Mouse (Mus musculus): ENCODE data around the gene Cdx2. TPM values are rescaled to one million over a fixed set of nuclear protein-coding genes. Genes with fewer than 3 reads are reported as not detected.

Gene Cdx2
- polyA plus RNA-seq, 1 experiment from 2014 or later: 0.47 TPM

DNA sequence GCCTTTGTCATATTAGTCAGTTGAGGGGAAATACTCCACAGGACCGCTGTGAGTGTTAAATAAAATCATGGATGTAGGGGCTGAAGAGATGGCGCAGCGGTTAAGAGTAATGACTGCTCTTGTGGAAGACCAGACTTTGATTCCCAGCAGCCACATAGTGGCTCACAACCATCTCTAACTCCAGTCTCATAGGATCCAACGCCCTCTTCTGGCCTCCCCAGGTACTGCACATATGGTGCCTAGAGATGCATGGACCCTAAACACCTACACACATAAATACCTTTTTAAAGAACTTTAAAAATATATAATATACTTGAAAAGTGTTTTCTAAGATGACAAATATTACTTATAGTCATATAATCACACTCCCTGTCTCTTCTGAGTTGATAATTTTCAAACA, 22.7 kb downstream of the Cdx2 start:
- ATAC-seq (replicated peaks; ENCODE audit: extremely low read depth, insufficient read depth, low FRiP score): no peak
- no peaks in the 10 kb centered on the region for H3K4me1 ChIP-seq (ENCODE audit: control insufficient read depth, insufficient read depth, low read length)
- no peak overlapping the region for H3K4me3 ChIP-seq (ENCODE audit: low read length)
- no peak overlapping the region for H3K27ac ChIP-seq (ENCODE audit: low read length)
- no peak overlapping the region for H3K4me2 ChIP-seq (ENCODE audit: low read depth, low read length)
- H3K9me3 ChIP-seq (replicated peaks; ENCODE audit: control insufficient read depth, low read length): 0 out of 2 replicates have a peak, but pooled peaks cover 3% of the 10 kb centered on the region
- H3K9ac ChIP-seq (ENCODE audit: low read length): no peak overlapping the region
- H3K27me3 ChIP-seq (ENCODE audit: control insufficient read depth, insufficient read depth, low read length): peaks cover 22% of the 10 kb centered on the region
- no peaks in the 10 kb centered on the region for H3K36me3 ChIP-seq (ENCODE audit: control insufficient read depth, insufficient read depth)
- 76% methylated on average over 4 of the region's 4 CpGs for WGBS

GRCm38 (mm10) chr5:147277547-147277925, 29.5 kb downstream of the Cdx2 start:
- Histone ChIP-seq H3K9ac (ENCODE audit: low read length) (no peak overlapping the region), H3K27me3 (ENCODE audit: control insufficient read depth, insufficient read depth, low read length) (peaks cover 77% of the 10 kb centered on the region), H3K4me3 (ENCODE audit: low read length) (no peak overlapping the region), H3K9me3 (replicated peaks; ENCODE audit: control insufficient read depth, low read length) (no peaks in the 10 kb centered on the region), H3K27ac (ENCODE audit: low read length) (no peak overlapping the region), H3K36me3 (ENCODE audit: control insufficient read depth, insufficient read depth) (no peaks in the 10 kb centered on the region), H3K4me2 (ENCODE audit: low read depth, low read length) (no peak overlapping the region), H3K4me1 (ENCODE audit: control insufficient read depth, insufficient read depth, low read length) (no peaks in the 10 kb centered on the region)
- WGBS: 2% methylated on average over 13 of the region's 13 CpGs
- no peak for ATAC-seq (replicated peaks; ENCODE audit: extremely low read depth, insufficient read depth, low FRiP score)

- Histone ChIP-seq H3K36me3 (ENCODE audit: control insufficient read depth, insufficient read depth) (no peaks in the 10 kb centered on the region), H3K9me3 (replicated peaks; ENCODE audit: control insufficient read depth, low read length) (no peaks in the 10 kb centered on the region), H3K4me2 (ENCODE audit: low read depth, low read length) (no peak overlapping the region), H3K4me3 (ENCODE audit: low read length) (no peak overlapping the region), H3K4me1 (ENCODE audit: control insufficient read depth, insufficient read depth, low read length) (no peaks in the 10 kb centered on the region), H3K27me3 (ENCODE audit: control insufficient read depth, insufficient read depth, low read length) (peaks cover 83% of the 10 kb centered on the region), H3K27ac (ENCODE audit: low read length) (no peak overlapping the region), H3K9ac (ENCODE audit: low read length) (no peak overlapping the region)
- 2% methylated on average over 18 of the region's 18 CpGs for WGBS
- no peak for ATAC-seq (replicated peaks; ENCODE audit: extremely low read depth, insufficient read depth, low FRiP score)
Measured at GRCm38 (mm10) chr5:147276701-147277546, 30.1 kb downstream of the Cdx2 start.

DNA sequence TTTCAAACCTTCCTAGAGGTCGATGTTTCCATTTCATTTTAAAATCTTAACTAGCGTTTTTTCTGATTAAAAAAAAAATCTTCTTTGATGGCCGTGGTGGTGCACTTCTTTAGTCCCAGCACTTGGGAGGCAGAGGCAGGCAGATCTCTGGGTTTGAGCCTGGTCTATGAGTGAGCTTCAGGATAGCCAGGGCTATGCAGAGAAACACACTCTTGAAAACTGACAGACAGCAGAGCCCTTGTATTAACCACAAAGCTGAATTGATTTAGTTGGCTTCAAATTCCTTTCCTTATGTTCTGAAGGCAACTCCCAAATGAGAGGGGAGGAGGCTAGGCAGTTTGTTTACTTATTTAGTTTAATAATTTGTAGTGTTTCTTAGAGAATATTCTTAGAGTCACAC, 31.3 kb downstream of the Cdx2 start:
- Histone ChIP-seq H3K36me3 (ENCODE audit: control insufficient read depth, insufficient read depth) (no peaks in the 10 kb centered on the region), H3K27ac (ENCODE audit: low read length) (no peak overlapping the region), H3K27me3 (ENCODE audit: control insufficient read depth, insufficient read depth, low read length) (peaks cover 86% of the 10 kb centered on the region), H3K4me3 (ENCODE audit: low read length) (no peak overlapping the region), H3K4me2 (ENCODE audit: low read depth, low read length) (no peak overlapping the region), H3K9ac (ENCODE audit: low read length) (no peak overlapping the region), H3K4me1 (ENCODE audit: control insufficient read depth, insufficient read depth, low read length) (no peaks in the 10 kb centered on the region), H3K9me3 (replicated peaks; ENCODE audit: control insufficient read depth, low read length) (no peaks in the 10 kb centered on the region)
- 9% methylated on average over 3 of the region's 3 CpGs for WGBS
- ATAC-seq (replicated peaks; ENCODE audit: extremely low read depth, insufficient read depth, low FRiP score): no peak

GRCm38 (mm10) chr5:147274174-147275141, 32.6 kb downstream of the Cdx2 start:
- H3K36me3 ChIP-seq (ENCODE audit: control insufficient read depth, insufficient read depth): no peaks in the 10 kb centered on the region
- ATAC-seq (replicated peaks; ENCODE audit: extremely low read depth, insufficient read depth, low FRiP score): no peak

GRCm38 (mm10) chr5:147272808-147273345, 34.2 kb downstream of the Cdx2 start:
- no peak overlapping the region for H3K27ac ChIP-seq (ENCODE audit: low read length)
- H3K27me3 ChIP-seq (ENCODE audit: control insufficient read depth, insufficient read depth, low read length): peaks cover 94% of the 10 kb centered on the region
- no peak for ATAC-seq (replicated peaks; ENCODE audit: extremely low read depth, insufficient read depth, low FRiP score)
- no peak overlapping the region for H3K4me2 ChIP-seq (ENCODE audit: low read depth, low read length)
- WGBS: 4% methylated on average over 10 of the region's 10 CpGs
- H3K36me3 ChIP-seq (ENCODE audit: control insufficient read depth, insufficient read depth): no peaks in the 10 kb centered on the region
- H3K4me1 ChIP-seq (ENCODE audit: control insufficient read depth, insufficient read depth, low read length): no peaks in the 10 kb centered on the region
- H3K9me3 ChIP-seq (replicated peaks; ENCODE audit: control insufficient read depth, low read length): no peaks in the 10 kb centered on the region
- H3K9ac ChIP-seq (ENCODE audit: low read length): no peak overlapping the region
- H3K4me3 ChIP-seq (ENCODE audit: low read length): no peak overlapping the region

More at GRCm38 (mm10) chr5:147274174-147275141, 32.6 kb downstream of the Cdx2 start:
- 1% methylated on average over 48 of the region's 48 CpGs for WGBS
- Histone ChIP-seq H3K9ac (ENCODE audit: low read length) (no peak overlapping the region), H3K4me2 (ENCODE audit: low read depth, low read length) (no peak overlapping the region), H3K27me3 (ENCODE audit: control insufficient read depth, insufficient read depth, low read length) (peaks cover 88% of the 10 kb centered on the region), H3K4me3 (ENCODE audit: low read length) (no peak overlapping the region), H3K9me3 (replicated peaks; ENCODE audit: control insufficient read depth, low read length) (no peaks in the 10 kb centered on the region), H3K4me1 (ENCODE audit: control insufficient read depth, insufficient read depth, low read length) (no peaks in the 10 kb centered on the region), H3K27ac (ENCODE audit: low read length) (no peak overlapping the region)

DNA sequence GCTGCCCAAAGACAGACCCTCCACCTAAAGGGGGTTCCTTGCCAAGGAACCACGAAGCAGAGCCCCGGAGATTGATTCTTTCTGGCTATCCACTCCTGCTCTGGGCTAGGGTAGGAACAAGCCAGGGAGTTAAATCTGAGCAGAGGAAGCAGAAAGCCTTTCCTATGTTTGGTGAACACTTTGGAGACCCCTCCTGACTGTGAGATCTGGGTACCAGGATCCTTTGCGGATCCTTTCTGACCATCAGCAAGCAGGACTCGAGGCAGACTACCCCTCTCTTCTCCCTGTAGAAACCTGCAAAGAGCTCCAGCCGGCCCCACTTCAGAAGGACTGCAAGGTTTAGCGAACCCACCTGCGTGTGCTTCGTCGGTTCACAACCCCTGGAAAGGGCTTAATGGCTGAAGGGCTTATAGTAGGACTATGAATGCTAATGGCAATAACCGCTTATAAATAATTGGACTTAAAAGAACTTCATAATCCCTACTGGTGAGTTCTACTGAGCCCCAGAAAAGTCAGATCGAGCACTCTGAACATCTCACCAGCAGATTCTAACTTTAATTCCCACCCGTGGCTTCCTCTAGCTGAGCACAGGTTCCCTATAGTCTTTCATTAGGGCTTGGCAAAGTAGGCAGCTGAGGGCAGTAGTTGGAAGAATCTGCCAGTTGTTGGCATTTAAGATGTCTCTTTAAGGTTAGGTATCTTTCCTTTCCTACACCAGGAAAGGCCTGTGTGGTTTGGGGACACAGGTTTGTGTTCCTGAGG, 34.8 kb downstream of the Cdx2 start:
- Histone ChIP-seq H3K4me2 (ENCODE audit: low read depth, low read length) (no peak overlapping the region), H3K27me3 (ENCODE audit: control insufficient read depth, insufficient read depth, low read length) (peaks cover 94% of the 10 kb centered on the region), H3K9ac (ENCODE audit: low read length) (no peak overlapping the region), H3K9me3 (replicated peaks; ENCODE audit: control insufficient read depth, low read length) (no peaks in the 10 kb centered on the region), H3K27ac (ENCODE audit: low read length) (no peak overlapping the region), H3K36me3 (ENCODE audit: control insufficient read depth, insufficient read depth) (no peaks in the 10 kb centered on the region), H3K4me1 (ENCODE audit: control insufficient read depth, insufficient read depth, low read length) (no peaks in the 10 kb centered on the region), H3K4me3 (ENCODE audit: low read length) (no peak overlapping the region)
- 11% methylated on average over 12 of the region's 12 CpGs for WGBS
- ATAC-seq (replicated peaks; ENCODE audit: extremely low read depth, insufficient read depth, low FRiP score): no peak

DNA sequence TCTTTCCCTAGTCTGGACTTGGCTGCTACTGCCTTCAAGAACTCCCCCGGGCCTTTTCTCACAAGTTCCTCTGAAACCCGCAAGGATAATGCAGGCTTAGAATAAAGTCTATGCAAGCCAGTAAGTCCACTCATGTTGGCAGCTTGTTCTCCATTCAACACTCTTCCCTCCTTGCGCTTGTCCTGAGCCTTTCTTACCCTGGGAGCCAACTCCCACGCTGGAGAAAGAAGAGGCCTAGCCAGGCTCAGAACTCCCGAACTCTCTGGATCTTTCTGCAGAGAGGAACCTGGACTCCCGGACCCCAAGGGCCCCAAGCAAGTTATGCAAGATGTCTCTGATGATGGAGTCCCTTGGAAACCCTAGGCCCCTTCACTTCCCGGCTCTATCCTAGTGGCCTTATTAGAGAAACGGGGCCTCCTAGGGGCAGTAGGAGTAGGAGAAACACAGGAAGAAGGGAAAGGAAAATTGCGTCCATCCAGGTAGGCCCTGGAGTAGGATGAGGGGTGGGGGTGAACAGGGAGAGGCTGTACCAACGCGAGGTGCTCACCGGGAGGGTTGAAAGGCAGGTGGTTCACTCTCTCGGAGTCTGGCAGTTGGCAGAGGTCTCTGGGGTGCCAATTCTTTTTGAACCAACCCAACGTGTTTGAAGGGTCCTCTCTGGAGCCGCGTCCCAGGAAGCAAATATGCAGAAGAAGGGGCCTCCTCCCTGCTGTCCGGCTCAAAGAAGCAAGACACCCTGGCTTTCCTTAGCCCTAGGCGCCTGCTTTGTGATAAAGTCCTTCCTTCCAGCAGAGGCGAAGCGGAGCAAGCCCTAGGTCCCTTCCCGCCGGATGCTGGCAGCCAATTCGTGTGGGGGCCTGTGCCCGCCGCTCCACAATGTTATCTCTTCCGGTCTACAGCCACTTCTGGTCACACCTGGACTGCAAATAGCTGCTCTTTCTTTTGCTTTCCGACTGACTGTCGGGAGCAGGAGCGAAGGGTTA, 36.1 kb downstream of the Cdx2 start:
- H3K4me3 ChIP-seq (ENCODE audit: low read length): no peak overlapping the region

More for the DNA sequence above, 36.1 kb downstream of the Cdx2 start:
- WGBS: 4% methylated on average over 29 of the region's 29 CpGs
- Histone ChIP-seq H3K9me3 (replicated peaks; ENCODE audit: control insufficient read depth, low read length) (no peaks in the 10 kb centered on the region), H3K4me1 (ENCODE audit: control insufficient read depth, insufficient read depth, low read length) (no peaks in the 10 kb centered on the region), H3K36me3 (ENCODE audit: control insufficient read depth, insufficient read depth) (no peaks in the 10 kb centered on the region), H3K27ac (ENCODE audit: low read length) (no peak overlapping the region), H3K9ac (ENCODE audit: low read length) (no peak overlapping the region), H3K4me2 (ENCODE audit: low read depth, low read length) (no peak overlapping the region), H3K27me3 (ENCODE audit: control insufficient read depth, insufficient read depth, low read length) (peaks cover 91% of the 10 kb centered on the region)
- ATAC-seq (replicated peaks; ENCODE audit: extremely low read depth, insufficient read depth, low FRiP score): no peak
